Mouse (Mus musculus) limb, embryonic 15.5 days (tissue): ENCODE measurements around the gene Arhgap27. TPM values are rescaled to one million over a fixed set of nuclear protein-coding genes. Genes with fewer than 3 reads are reported as not detected.

Experiments used
- ATAC-seq: fragments of 200-750 bp; cut with Nextera tagmentation; 2 replicates; pipeline ENCODE4 v1.8.0; 2017; ENCODE audit warnings: low read depth, moderate TSS enrichment; ENCODE audit not compliant: insufficient number of reproducible peaks, low FRiP score, low TSS enrichment
- H3K27ac ChIP-seq: fragments of 300-500 bp; sonication (generic); 2 replicates; pipeline ENCODE4 v1.5.1; 2015; ENCODE audit warnings: moderate library complexity, mild to moderate bottlenecking, inconsistent platforms
- H3K27me3 ChIP-seq: fragments of 300-500 bp; sonication (generic); 2 replicates; pipeline ENCODE4 v1.6.1; 2015; ENCODE audit warnings: inconsistent platforms
- H3K36me3 ChIP-seq: fragments of 300-500 bp; sonication (generic); 2 replicates; pipeline ENCODE4 v1.6.1; 2015; ENCODE audit warnings: inconsistent platforms
- H3K4me1 ChIP-seq: fragments of 300-500 bp; sonication (generic); 2 replicates; pipeline ENCODE4 v1.6.1; 2015; ENCODE audit warnings: inconsistent platforms
- H3K4me2 ChIP-seq: fragments of 300-500 bp; sonication (generic); 2 replicates; pipeline ENCODE4 v1.6.1; 2015; ENCODE audit warnings: mild to moderate bottlenecking, inconsistent platforms
- H3K4me3 ChIP-seq: fragments of 300-500 bp; sonication (generic); 2 replicates; pipeline ENCODE4 v1.5.1; 2015; ENCODE audit warnings: mild to moderate bottlenecking, inconsistent platforms
- H3K9ac ChIP-seq: fragments of 300-500 bp; sonication (generic); 2 replicates; pipeline ENCODE4 v1.6.1; 2015; ENCODE audit warnings: inconsistent platforms
- H3K9me3 ChIP-seq: fragments of 300-500 bp; sonication (generic); 2 replicates; pipeline ENCODE4 v1.6.1; 2016; ENCODE audit warnings: inconsistent platforms
- WGBS: fragments of 180-500 bp; shearing (Covaris S2); methylation state at CpG from one replicate; pipeline ENCODE4 v1.1.7; 2015; 5-methylcytosine and 5-hydroxymethylcytosine counted together
- polyA plus RNA-seq: library from polyadenylated mRNA; unstranded; fragments of >200 nt; fragmentation: Nextera tagmentation; extraction: Ambion mirVana; gene quantifications from 2 replicates; pipeline ENCODE4 v1.2.1, GENCODE M21; 2015

The Arhgap27 gene
- polyA plus RNA-seq, 1 experiment from 2014 or later: 14.0 TPM

DNA sequence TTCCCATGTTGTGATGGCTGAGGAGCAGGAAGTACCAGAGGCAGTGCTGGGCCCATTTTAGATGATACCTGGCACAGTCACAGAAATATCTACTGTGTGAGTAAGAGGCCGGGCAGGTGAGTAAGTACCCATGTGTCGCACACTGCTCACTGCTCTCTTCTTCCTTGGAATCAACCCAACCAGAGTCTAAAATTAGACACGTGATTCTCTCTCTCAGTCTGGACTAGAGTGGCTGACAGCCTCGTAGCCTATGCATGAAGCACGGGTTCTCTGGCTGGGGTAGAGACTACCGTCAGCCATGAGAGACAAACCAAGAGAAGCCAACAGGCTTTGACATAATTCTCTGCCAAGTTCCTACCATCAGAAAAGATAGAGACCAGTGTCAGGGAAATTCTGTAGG lies 14.8 kb upstream of the Arhgap27 start:
- H3K4me3 ChIP-seq: no peak overlapping the region
- no peak overlapping the region for H3K4me2 ChIP-seq
- no peaks in the 10 kb centered on the region for H3K27me3 ChIP-seq
- WGBS: 85% methylated on average over 6 of the region's 6 CpGs
- no peak for ATAC-seq
- no peaks in the 10 kb centered on the region for H3K9me3 ChIP-seq
- peaks cover 41% of the 10 kb centered on the region for H3K36me3 ChIP-seq
- no peak overlapping the region for H3K27ac ChIP-seq
- H3K9ac ChIP-seq: no peak overlapping the region
- no peaks in the 10 kb centered on the region; the same call in 1 of the 2 replicates for H3K4me1 ChIP-seq

DNA sequence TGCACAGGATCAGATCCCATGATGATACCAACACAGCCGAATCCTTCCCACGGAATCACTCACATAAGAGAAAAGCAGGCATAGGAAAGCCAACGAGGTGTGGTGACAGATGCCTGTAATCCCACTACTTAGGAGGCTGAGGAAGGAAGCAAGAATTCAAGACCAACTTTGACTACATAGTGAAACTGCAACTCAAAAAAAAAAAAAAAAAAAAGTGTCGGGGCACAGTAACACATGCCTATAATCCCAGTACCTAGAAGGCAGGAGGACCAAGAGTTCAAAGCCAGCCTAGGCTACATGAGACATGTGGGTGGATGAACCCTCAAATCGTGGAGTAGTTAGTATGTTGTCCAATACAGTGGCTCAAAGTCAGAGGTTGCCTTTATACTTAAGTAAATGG lies 12.3 kb upstream of the Arhgap27 start:
- H3K9ac ChIP-seq: no peak overlapping the region
- H3K4me1 ChIP-seq: no peaks in the 10 kb centered on the region
- no peak overlapping the region for H3K27ac ChIP-seq
- H3K4me2 ChIP-seq: no peak overlapping the region
- WGBS: 82% methylated on average over 5 of the region's 5 CpGs
- no peak overlapping the region for H3K4me3 ChIP-seq
- peaks cover 60% of the 10 kb centered on the region for H3K36me3 ChIP-seq
- H3K27me3 ChIP-seq: no peaks in the 10 kb centered on the region
- H3K9me3 ChIP-seq: no peaks in the 10 kb centered on the region
- ATAC-seq: no peak

DNA sequence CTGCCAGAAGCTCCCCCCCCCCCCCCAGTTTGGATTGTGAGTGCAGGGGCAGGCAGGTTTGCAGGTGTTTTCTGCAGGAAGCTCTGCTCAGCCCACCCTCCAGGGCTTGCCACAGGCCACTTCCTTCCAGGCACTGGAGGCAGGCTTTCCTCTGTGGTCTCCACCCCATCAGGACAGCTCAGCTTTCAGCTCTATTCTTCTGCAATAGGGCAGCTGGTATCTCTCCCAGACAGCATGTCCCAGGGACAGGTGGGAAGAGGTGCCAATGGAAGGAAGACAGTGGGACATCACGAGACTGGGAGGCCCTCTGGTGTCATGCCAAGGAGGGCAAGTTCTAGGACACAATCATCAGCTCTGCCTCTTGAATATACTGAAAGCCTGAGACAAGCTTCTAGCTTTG lies 11.8 kb upstream of the Arhgap27 start:
- H3K27ac ChIP-seq: no peak overlapping the region
- H3K4me1 ChIP-seq: no peaks in the 10 kb centered on the region
- H3K4me2 ChIP-seq: no peak overlapping the region
- H3K36me3 ChIP-seq: peaks cover 65% of the 10 kb centered on the region
- H3K27me3 ChIP-seq: no peaks in the 10 kb centered on the region
- 79% methylated on average over 1 of the region's 1 CpGs for WGBS
- no peak overlapping the region for H3K4me3 ChIP-seq
- H3K9me3 ChIP-seq: no peaks in the 10 kb centered on the region
- no peak overlapping the region for H3K9ac ChIP-seq
- no peak for ATAC-seq

DNA sequence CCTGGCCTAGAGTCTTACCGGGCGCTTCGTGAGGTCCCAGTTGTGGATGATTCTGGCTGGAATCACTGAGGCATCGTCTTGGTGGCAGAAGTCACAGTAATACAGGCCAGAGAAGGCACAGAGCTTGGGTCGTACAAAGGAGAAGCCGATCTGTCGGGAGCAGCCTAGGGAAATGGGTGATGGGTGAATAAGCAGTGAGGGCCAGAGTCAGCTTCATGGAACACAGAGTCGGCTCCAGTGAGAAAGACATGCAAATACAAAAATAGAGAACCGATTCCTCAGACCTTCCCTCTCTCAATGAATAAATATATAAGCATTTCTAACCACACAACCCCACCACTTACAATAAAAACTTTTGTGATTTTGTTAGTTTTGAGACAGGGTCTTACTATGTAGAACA lies 10.4 kb upstream of the Arhgap27 start:
- Histone ChIP-seq H3K27me3 (no peaks in the 10 kb centered on the region), H3K36me3 (peaks cover 75% of the 10 kb centered on the region), H3K4me2 (no peak overlapping the region), H3K4me3 (no peak overlapping the region), H3K9me3 (no peaks in the 10 kb centered on the region), H3K9ac (no peak overlapping the region), H3K27ac (no peak overlapping the region), H3K4me1 (no peaks in the 10 kb centered on the region)
- 94% methylated on average over 9 of the region's 9 CpGs for WGBS
- no peak for ATAC-seq

DNA sequence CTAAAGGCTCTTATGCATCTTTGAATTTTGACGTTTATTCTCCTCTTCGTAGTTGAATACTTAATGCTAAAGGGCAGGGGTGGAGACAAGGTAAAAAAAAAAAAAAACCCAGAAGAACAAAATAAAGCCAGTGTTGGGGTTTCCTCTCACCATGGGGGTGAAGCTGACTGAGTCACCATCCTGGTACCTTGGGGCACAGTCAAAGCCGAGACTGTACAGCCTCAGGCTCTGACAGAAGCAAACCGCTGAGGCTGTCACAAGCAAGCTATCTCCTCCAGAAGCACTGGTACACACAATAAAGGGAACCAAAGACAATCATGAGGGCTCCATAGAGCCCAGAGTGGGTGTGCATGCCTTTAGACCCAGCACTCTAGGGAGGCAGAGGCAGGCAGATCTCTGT lies 9.1 kb upstream of the Arhgap27 start:
- Histone ChIP-seq H3K4me3 (no peak overlapping the region), H3K27me3 (no peaks in the 10 kb centered on the region), H3K36me3 (peaks cover 69% of the 10 kb centered on the region), H3K4me1 (no peaks in the 10 kb centered on the region), H3K4me2 (no peak overlapping the region), H3K9me3 (no peaks in the 10 kb centered on the region), H3K27ac (no peak overlapping the region), H3K9ac (no peak overlapping the region)
- ATAC-seq: no peak
- WGBS: 87% methylated on average over 4 of the region's 4 CpGs

DNA sequence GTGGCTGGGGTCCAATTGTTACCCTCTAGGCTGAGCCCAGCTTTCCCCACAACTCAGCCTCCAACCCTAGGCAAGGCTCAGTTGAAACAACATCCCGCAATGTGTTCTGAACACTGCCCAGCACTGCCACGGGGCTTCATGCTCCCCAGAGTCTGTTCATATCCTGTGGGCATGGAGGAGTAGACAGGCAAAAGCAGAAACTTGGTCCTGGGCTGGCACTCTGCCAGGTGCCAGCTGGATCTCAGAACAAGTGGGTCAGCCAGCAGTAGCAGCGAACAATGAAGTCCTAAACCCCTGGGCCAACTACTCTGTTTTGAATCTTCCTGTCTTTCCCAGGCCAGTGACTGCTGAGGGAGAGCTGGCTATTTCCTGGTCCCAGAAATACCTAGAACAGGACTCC lies 8.6 kb upstream of the Arhgap27 start:
- H3K4me1 ChIP-seq: no peaks in the 10 kb centered on the region
- H3K9ac ChIP-seq: no peak overlapping the region
- no peaks in the 10 kb centered on the region for H3K27me3 ChIP-seq
- peak overlapping the region; percentile 61 for H3K27ac ChIP-seq
- no peaks in the 10 kb centered on the region for H3K9me3 ChIP-seq
- 67% methylated on average over 3 of the region's 3 CpGs for WGBS
- ATAC-seq: no peak
- no peak overlapping the region for H3K4me3 ChIP-seq
- H3K4me2 ChIP-seq: no peak overlapping the region
- H3K36me3 ChIP-seq: peaks cover 70% of the 10 kb centered on the region

DNA sequence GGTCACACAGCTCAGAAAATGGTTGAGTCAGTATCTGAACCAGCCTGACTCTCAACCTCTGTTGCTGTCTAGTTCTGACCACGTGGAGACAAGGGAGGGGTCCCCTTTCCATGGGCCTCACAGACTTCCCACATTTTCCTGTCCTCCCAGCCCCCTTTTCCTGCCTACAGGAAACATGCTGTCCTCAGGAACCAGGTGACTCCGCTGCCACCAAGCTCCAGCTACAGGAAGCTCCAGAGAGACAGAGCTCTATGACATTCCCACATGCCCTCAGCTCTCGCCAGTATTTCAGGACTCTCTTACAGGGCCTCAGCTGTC lies 7.7 kb upstream of the Arhgap27 start:
- Histone ChIP-seq H3K4me2 (no peak overlapping the region), H3K9me3 (no peaks in the 10 kb centered on the region), H3K36me3 (peaks cover 68% of the 10 kb centered on the region), H3K27me3 (no peaks in the 10 kb centered on the region), H3K9ac (no peak overlapping the region), H3K27ac (peak overlapping the region; percentile 61), H3K4me3 (no peak overlapping the region), H3K4me1 (no peaks in the 10 kb centered on the region)
- no peak for ATAC-seq
- WGBS: 77% methylated on average over 3 of the region's 3 CpGs

DNA sequence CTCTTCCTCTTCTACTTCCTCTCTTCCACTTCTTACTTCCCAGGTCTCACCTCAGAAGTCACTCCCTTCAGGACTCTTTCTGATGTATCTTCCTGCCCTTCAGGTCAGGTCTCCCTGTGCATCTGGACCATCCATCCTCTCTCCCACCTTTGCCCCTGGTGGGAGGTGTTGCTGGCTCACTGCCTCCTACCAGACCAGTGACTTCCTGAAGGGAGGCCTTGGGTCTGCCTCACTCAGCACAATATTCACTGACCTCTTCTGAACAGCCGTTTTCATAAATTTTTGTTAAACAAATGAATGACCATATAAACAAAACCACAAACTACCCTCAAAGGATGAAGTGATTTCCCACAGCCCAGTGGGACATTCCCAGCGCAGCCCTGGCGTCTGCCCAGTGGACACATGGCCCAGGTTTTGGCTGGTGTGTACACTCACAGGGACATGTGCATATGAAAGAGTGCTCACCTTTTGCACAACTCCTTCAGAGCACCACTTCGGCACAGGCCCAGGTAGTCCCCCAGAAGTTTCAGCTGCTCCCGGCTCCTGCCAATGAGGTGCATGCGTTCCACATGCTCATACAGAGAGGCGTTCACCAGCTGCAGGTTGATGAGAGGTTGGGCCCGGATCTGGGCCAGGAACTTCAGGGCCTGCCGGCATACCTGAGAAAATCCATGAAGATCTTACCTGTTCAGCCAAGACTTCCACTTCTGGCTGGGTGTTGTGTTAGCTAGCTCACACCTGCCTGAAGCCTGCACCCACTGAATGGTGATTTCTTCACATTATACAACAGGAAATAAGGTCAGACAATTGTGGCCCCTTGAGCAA lies 7.1 kb upstream of the Arhgap27 start:
- Histone ChIP-seq H3K36me3 (peaks cover 64% of the 10 kb centered on the region), H3K27me3 (no peaks in the 10 kb centered on the region), H3K4me2 (no peak overlapping the region), H3K9me3 (no peaks in the 10 kb centered on the region), H3K9ac (no peak overlapping the region), H3K4me1 (no peaks in the 10 kb centered on the region), H3K4me3 (no peak overlapping the region), H3K27ac (no peak overlapping the region)
- ATAC-seq: no peak
- 86% methylated on average over 9 of the region's 9 CpGs for WGBS

DNA sequence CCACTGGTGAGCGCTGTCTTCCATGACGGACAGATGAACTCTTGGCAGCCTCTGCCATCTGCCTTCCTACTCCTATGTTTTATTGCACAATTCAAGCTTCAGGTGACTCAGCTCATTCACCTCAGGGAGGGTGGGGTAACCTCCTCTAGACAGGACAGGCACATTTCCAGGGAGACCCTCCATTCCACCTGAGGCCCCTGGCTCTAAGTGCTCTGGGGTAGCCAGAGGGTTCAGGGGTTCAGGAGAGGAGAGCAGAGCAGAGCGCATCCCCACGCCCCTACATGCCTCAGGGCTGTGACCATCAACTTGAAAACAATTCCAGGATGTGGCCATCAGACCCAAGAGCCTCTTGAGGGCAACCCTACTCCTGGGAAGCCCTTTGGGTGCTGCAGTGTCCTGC lies 2.0 kb upstream of the Arhgap27 start:
- WGBS: 77% methylated on average over 4 of the region's 4 CpGs
- no peak overlapping the region for H3K27ac ChIP-seq
- H3K9me3 ChIP-seq: no peaks in the 10 kb centered on the region
- peaks cover 50% of the 10 kb centered on the region for H3K27me3 ChIP-seq
- H3K4me3 ChIP-seq: no peak overlapping the region
- no peak overlapping the region for H3K9ac ChIP-seq
- H3K36me3 ChIP-seq: peaks cover 34% of the 10 kb centered on the region
- peaks cover 34% of the 10 kb centered on the region for H3K4me1 ChIP-seq
- H3K4me2 ChIP-seq: no peak overlapping the region
- no peak for ATAC-seq

DNA sequence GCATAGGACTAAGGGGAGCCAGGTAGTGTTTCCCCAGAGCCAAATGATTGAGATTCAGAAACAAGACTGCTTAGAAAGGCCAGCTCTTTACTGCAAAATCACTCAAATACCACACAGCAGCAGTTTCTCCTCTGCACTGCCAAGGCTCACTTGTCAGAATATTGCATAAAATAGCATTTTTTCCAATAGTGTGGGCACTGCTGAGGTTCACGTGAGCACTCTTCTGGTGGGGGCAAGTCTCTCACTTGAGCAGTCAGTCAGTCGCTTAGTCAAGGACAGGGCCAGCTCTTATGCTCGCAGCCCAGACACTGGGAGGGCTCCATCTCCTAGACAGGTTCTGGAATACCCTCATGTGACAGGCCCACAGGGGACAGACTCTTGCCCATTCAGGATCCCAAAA lies 1.5 kb upstream of the Arhgap27 start:
- Histone ChIP-seq H3K27ac (no peak overlapping the region), H3K4me2 (no peak overlapping the region), H3K9me3 (no peaks in the 10 kb centered on the region), H3K9ac (no peak overlapping the region), H3K27me3 (peaks cover 53% of the 10 kb centered on the region), H3K4me3 (no peak overlapping the region), H3K4me1 (peaks cover 39% of the 10 kb centered on the region), H3K36me3 (peaks cover 29% of the 10 kb centered on the region)
- 78% methylated on average over 3 of the region's 3 CpGs for WGBS
- no peak for ATAC-seq

DNA sequence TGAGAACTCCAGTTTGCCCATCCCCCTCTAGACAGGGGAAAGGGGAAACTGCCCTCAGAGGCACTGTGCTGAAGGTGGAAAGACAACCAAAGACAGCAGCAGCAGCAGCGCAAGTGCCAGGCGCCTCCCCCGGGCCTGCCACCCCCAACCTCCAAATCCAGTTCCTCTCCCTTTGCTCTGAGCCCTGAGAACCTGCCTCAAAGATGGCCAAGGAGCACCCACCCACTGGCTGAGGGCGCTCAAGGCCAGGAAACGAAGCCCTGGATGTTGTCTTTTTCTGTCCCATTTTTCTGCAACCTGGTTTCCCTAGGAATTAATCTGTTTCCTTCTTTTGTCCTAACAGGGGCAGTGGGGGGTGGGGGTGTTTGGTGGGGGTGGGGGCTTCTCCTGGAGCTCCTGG lies 843 bp upstream of the Arhgap27 start:
- no peak overlapping the region for H3K27ac ChIP-seq
- no peak for ATAC-seq
- no peak overlapping the region for H3K4me2 ChIP-seq
- WGBS: 48% methylated on average over 5 of the region's 5 CpGs
- H3K4me1 ChIP-seq: peaks cover 44% of the 10 kb centered on the region
- peaks cover 22% of the 10 kb centered on the region for H3K36me3 ChIP-seq
- no peaks in the 10 kb centered on the region for H3K9me3 ChIP-seq
- no peak overlapping the region for H3K9ac ChIP-seq
- H3K27me3 ChIP-seq: peaks cover 60% of the 10 kb centered on the region
- no peak overlapping the region for H3K4me3 ChIP-seq

DNA sequence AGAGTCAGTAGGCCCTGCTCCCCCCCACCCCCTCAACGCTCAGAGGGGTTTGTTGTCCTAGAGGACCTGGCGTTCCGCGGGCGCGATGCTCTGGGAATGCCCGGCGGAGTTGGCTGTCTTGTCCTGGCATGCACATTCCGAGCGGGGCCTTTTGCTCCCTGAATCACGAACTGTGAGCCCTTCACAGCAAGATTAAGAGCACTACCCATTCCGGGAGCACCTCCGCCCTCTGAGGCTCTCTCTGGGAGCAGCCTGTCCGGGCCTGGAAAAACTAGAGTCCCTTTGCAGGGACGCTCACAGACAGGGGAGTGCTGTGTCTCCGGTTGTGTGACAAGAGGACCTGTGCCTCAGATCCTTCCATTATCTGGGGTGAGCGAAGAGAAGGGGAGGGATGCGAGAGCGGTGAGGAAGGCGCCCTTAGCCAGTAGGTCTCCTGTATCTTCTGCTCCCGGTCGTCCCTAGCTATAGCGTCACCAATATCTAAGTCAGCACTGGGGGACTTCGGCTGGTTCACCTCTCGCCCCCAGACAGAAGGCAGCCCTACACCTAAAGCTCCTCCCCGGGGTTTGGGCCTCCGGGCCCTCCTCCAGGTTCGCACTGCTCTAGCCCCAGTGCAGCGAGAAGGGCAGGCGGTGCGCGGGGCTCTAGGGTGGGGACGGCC lies 841 bp downstream of the Arhgap27 start:
- 1% methylated on average over 33 of the region's 33 CpGs for WGBS
- Histone ChIP-seq H3K36me3 (peaks cover 13% of the 10 kb centered on the region), H3K27me3 (peaks cover 66% of the 10 kb centered on the region), H3K9me3 (no peaks in the 10 kb centered on the region), H3K4me1 (peaks cover 49% of the 10 kb centered on the region), H3K4me2 (peak overlapping the region; percentile 86), H3K27ac (peak overlapping the region; percentile 73), H3K9ac (peak overlapping the region; percentile 46), H3K4me3 (peak overlapping the region; percentile 53)
- ATAC-seq: no peak
